Mouse (Mus musculus) cerebellum, adult 11 months (tissue): ENCODE results near the gene Slc24a5.
A peak's percentile ranks its signal among the peaks of the same experiment; 100 is the strongest.
"Not testable (repeated sequence)": the region's sequence is repeated elsewhere in the genome, so short reads cannot be mapped to it uniquely, and the experiment has no call there.

ENCODE experiments used
- DNase-seq: peaks from one replicate; pipeline ENCODE4 v3.0.0; 2022

Slc24a5 gene

DNA sequence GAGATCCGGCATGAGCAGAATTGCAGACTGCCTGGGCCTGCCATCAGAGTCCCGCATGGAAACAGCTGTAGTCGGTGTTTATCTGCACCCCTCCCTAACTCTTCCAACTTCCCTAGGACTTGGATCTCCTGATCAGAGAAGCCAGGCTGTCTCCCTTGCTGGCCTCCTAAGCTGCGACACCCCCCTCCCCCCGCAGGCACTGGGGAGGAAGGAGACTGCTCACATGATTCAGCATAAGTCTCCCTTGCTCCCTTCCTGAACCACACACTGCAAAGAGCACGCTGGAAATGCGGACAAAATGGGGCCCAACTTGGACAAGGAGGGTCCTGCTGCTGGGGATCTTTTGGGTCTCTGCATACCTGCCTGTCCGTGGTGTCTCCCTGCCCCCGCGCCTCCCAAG is at the start of gene Slc24a5:
Gene Slc24a5 (plus strand): TSS at position 231 of the 400 bp plus-strand sequence.
- DNase-seq, result no peak

GRCm38 (mm10) chr2:125024386-125024785 is 43.5 kb upstream of the Slc24a5 start:
- no peak for DNase-seq

GRCm38 (mm10) chr2:125026358-125027000 is 41.4 kb upstream of the Slc24a5 start:
- DNase-seq, result no peak

GRCm38 (mm10) chr2:125030591-125030990 is 37.3 kb upstream of the Slc24a5 start:
- no peak for DNase-seq

- peak; percentile 59 for DNase-seq
These were observed 36.8 kb upstream of the Slc24a5 start for GRCm38 (mm10) chr2:125031111-125031510.

DNA sequence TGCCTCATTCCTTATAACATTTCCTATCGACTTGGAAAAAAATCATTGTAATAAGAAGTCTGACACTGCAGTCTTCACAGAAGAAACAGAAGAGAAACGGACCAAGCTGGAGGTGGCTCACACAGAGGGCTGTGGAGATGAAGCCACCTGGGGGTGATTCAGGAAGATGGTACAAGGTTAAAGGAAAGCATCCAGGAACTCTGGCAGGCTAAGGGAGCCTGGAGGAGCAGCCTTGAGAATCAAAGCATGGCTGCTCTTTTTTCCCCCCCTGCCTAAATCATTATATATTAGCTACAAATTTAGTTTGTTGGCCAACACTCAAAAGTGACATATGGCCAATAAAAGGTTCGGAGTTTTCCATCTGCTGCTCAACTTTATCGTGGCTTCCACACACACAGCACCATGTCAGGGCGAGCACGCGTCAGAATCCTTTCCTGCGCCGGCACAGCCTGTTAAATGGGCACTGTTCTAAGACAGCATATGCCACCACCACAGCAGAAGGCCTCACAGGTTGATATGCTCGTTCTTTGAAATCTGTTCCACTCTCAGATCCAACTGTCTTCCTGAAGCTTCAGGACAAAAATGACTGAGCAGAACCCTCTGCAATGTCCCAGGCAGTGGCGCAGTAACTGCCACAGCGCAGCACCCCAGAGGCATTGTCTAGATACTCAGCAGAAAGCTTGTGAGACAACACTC is 36.2 kb upstream of the Slc24a5 start:
- DNase-seq, result peak; percentile 81

DNA sequence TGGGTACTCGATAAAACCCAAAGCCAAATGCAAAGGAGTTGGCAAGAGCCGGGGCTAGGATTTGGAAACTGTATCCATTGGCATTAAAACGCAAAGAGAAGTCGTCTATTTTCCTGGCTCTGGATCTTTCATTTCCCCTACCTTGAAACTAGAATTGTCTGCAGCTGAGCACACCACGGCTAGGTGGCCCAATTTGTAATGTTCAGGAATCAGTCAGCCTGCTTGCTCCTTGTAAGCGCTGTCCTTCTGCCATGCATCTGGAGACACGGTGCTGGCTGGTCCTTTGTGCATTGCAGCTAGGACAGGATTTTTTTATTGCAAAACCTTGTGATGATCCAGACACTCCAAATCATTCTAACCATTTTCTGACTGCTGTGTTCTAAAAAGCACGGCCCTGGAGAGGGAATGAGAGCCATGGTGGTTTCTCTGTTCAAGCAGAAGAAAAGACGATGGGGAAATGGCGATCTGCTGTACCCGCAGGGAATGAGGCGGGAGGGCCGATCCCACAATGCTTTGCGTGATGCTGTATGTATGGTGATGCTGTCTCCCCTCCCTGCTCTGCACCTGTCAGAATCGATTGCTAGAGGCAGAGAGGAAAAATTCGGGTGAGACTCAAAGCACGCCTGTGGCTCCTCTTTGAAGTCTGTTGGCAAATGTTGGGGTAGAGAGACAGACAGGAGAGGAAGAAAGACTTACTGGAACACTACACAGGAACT is 35.5 kb upstream of the Slc24a5 start:
- DNase-seq, result peak; percentile 62

DNA sequence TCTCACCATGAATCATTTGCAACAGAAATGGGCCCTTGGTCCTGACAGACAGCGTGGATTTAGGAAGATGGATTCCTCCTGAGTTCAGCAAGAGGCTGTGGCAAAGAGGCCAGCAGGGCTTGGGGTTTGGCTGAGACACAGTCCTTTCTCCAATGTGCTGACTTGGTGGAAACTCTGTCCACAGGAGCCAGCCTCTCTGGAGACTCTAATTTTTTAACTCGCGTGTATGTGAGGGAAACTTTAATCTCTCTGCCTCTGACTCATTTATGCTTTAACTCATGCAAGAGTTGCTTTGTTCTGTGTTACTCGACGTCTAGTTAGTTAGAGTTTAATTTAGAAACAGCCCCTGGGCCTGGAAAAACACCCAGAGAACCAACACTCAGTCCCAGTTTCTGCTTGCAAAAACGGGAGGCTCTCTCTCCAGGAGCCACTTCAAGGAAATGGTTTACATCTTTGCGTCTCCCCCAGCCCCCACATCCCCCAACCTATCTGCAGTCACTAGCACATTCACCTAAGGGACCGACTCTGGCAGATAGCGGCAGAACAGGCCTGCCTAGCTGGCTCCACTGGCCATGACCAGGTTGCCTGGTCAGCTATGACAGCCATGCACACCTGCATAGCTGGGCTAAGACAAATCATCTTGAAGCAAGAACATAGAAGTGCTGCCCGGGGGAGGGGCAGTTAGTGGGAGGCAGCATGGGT is 34.7 kb upstream of the Slc24a5 start:
- no peak for DNase-seq

- no peak for DNase-seq
These were observed 12.5 kb upstream of the Slc24a5 start for GRCm38 (mm10) chr2:125055316-125055903.

- no peak for DNase-seq
These were observed 10.6 kb upstream of the Slc24a5 start for GRCm38 (mm10) chr2:125057250-125057815.

DNA sequence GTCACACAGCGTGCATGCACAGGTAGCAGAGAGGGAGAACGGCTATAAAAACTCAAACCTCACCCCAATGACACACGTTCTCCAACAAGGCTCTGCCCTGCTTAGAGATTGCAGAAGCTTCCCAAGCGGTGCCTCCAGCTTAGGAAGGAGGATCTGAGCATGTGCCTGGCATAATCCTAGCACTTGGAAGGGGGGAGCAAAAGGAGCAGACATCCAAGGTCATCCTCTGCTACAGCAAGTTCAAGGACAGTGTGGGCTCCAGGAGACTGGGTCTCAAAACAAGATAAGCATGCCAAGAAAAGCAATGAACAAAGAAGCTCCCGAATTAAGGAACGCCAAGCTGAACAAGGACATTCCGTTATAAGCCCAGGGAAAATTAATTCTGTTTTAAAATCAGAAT is 6.5 kb upstream of the Slc24a5 start:
- DNase-seq, result no peak

DNA sequence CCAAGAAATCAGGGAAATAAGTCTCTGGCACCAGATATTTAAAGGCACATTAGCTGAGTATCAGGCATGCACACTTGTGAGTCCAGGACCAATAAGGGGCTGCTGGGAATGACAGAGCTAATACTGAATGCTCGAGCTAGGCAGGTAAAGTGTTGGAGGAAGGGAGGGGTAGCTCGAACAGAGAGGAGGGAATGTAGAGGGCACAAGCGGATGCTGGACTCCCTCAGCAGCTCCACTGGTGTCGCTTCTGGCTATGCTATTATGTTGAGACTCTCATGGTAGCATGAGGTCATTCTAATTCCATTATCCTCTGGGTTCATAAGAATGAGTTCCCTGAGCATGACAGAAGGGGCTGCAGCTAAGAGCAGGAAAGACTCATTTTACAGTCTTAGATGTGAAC is 5.0 kb upstream of the Slc24a5 start:
- no peak for DNase-seq

DNA sequence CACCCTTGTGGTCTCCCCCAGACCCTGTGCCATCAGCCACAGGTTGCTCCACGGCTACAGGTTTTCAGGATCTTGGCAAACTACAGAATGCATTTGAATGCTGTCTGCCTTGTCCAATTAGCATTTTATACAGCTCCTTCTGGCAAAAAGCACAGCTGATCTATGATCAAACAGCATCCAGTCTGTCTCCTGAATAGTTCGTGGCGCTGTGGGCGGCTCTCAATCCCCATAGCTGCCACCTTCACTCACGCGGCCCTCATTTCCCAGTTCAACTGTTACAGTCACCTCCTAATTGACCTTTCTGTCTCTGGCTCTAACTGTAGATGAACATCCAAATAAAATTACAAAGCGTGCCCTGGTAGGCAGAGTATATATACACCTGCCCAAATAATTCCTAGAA is 551 bp upstream of the Slc24a5 start:
- DNase-seq, result no peak

DNA sequence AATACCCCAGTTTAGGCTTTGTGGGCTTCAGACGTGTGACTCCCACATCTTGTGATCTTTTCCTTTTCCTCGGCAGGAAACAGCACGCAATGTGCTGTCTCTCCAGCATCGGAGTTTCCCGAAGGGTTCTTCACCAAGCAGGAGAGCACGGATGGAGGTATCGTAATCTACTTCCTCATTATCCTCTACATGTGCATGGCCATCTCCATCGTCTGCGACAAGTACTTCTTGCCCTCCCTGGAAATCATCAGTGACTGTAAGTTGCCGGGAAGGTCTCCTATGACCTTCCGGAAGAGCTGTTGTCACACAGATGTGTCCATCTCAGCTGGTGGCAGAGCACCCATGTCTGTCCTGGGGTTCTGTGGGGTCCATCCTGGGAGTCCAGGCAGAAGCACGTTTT is 772 bp downstream of the Slc24a5 start:
- DNase-seq, result no peak

GRCm38 (mm10) chr2:125073056-125073780 is 5.3 kb downstream of the Slc24a5 start:
- no peak for DNase-seq

- DNase-seq, result no peak
These were observed 16.0 kb downstream of the Slc24a5 start for GRCm38 (mm10) chr2:125083879-125084278.

DNA sequence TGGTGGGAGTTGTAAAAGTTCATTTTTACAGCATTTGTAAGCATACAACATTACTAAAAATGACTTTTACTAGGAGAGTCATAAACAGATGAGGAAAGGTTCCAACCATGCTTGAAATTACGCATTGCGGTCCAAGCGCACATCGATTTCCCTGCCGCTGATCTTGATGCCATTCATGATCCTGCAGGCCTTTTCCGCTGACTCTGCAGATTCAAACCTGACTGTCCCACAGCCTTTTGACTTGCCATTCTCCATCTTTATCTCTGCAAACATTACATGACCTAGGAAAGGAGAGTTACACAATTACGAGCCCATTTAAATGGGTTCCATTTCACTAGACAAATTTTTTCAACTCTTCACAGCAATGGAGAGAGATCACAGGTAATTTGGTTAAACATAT is 20.8 kb downstream of the Slc24a5 start:
- no peak for DNase-seq

DNA sequence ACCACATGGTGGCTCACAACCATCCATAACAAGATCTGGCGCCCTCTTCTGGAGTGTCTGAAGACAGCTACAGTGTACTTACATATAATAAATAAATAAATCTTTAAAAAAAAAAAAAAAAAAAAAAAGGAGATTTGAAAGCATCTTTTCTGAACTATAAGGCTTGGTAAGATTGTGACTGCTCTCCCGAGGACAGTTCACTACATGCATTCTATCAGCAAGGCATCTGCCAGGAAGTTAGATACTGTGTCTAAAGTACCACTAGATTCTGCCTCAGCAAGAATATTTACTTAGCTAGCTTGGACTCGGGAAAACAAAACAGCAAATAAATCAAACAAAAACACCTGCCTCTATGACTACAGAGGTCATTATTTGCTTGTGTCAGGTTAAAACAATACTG is 24.2 kb downstream of the Slc24a5 start:
- not testable (repeated sequence) for DNase-seq

DNA sequence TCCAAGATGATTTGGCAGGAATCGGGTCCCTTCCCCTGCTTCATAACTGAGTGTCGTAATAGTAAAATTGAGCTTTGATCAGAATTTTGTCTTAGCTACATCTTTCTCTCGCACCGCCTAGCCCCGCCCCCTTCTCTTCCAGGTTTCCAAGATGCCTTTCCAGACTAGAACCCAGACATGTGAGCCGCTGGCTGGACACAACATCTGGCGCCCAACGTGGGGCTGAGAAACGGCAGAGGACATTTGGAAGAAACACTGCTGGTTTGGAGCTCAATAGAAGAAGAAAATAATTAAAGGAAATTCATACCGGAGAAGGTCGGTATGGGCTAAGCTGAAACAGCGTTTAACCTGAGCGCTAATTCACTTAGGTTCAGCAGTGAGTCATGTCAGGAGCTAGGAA is 36.6 kb downstream of the Slc24a5 start:
- DNase-seq, result not testable (repeated sequence)

GRCm38 (mm10) chr2:125106536-125106935 is 38.6 kb downstream of the Slc24a5 start:
- not testable (repeated sequence) for DNase-seq

DNA sequence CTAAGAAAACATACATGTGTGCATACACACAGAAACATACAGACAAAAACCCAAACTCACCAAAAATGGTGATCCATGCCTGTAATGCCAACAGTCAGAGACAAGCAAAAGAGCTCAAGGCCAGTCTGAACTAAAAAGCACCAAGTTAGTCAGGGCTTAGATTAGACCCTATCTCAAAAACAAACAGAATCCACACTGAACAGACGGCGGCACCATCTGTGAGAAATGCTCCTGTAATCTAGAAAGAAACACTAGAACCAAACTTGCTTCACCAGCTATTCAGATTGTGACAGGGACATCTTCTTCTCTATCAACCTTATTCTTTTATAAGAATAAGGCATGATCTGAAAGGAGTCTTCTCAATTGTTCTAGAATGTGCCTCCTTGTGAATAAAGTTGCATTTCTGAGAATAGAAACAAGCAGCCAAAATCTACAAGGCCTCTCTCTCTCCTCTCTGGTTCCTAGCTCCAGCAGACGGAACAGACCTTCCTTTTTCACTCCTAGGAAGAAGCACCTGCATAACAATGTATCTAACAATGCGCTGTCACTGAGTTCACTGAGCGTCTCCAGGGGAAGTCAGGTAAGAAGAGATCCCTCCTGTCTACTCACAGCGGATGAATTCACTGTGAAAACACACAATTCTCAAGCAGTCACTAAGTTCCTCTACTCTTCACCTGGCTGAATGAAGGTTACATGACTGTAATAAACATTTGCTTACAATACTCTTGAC is 51.6 kb downstream of the Slc24a5 start:
- DNase-seq, result no peak
